Mouse (Mus musculus) fibroblast of lung, adult 2 months (primary cell): Measurements from ENCODE around the gene Cobl.
A peak's percentile ranks its signal among the peaks of the same experiment; 100 is the strongest.

ENCODE experiments used
- DNase-seq: peaks from one replicate; pipeline ENCODE4 v3.0.0-alpha.2; 2011; ENCODE audit warnings: low read depth

The Cobl gene

DNA sequence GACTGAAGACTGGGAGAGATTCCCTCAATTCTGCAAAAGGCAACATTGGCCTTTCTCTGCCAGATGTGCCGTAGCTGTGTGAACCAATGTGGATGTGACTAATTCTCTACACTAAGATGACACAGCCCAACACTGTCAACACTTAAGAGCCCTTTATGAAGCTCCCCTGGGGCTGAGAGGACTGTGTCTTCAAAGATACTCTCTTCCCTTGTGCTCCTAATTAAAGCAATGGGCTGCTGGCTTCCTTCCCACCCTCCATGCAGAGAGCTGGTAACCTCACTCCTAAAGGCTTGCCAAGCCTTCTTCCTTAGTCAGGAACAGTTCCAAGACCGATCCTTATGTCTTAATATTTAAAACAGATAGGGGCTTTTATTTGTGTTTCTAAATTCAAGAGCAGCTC lies 79.9 kb downstream of the Cobl start:
- no peak for DNase-seq

DNA sequence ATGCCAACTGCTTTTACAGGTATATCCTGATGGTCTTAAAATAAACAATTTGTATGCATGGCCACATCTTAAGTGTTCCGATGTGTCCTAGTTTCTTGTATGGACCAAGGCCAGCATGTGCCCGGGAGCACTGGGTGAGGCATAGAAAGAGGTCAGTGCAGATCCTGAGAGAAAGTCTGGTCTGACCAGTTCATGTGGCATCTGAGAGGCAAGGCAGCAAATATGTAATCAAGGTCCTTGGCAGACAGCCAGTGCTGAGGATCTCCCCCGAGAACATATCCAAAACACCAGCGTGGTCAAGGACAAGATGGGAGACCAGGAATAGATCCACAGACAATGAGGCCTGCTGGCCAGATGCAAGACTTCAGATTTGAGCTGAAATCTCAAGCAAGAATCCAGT lies 81.8 kb downstream of the Cobl start:
- DNase-seq = no peak

DNA sequence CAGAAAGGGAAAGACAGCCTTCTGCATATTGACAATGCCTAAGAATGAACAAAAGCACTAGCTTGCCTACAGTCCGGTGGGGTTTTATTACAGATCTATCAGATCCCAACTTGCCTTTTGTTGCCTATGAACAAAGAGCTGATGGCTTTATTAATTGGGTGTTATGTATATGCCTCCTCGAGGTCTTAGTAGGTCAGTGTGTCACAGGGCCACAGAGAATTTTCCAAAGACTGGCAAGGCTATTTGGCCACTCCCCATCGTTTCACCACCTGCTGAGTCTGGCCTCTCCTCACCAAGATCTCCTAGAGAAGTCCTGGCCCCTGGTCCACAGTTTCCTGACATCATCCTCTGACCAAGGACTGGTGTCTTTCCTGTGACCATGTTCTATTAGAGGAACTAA lies 83.7 kb downstream of the Cobl start:
- DNase-seq = no peak

DNA sequence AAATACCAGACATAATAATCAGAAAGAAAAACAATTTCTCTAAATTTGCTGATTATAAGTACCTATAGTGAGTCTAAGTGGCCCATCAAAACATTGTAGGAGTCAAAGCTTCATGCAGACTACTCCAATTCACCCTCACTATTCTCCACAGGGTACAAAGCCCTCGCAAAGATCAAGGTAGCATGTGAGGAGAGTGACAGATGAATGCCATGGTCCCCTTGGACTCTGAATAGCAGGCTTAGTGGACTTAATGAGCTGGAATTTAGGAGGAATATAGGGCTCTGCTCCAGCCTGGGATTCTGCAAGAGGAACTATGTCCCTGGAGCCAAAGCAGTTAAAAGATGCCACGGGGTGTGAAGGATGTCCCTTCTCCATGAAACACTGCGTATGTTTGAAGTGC lies 88.1 kb downstream of the Cobl start:
- DNase-seq = no peak

DNA sequence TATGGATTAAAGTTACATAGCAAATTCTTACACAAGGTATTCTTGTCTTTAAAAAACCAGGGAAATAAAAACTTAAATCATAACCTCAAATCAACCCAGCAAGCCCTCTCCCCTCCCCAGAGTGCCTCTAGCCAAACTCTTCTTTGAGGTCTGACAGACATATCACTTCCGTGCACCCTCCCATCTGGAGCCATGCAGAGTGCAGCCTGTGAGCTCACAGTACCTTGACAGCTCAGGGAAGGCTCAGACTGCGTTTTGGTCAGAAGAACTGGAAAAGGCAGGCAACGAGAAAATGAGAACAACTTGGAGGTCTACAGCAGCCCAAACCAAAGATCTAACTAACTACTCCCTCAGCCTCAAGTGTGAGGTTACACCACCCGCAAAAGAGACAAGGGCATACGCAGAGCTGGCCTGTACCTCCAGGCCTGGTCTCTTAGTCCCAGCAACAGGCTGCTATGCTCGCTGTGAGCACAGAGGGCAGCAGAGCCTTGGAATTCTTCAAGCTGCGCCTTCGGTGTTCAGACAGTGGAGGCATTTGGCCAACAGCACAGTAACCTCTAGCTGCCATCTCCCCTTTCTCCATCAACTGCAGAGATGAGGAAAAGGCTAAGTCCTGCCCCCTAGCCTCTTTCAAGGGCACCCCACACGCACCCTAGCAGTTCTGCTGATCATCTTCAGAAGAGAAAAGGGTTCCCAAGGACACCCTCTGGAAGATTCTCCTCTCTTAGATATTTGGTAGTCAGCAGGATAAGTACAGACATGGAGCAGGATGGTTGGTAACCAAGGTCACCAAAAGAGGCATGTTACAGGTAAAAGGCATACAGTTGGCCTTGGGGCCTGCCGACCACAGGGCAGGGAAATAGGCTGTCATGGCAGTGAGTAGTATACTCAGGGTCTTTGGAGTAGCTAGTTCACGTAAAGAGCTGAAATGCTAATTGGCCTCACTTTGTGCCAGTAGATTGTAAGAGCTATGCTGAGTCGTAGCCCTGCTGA lies 91.4 kb downstream of the Cobl start:
- DNase-seq = no peak

DNA sequence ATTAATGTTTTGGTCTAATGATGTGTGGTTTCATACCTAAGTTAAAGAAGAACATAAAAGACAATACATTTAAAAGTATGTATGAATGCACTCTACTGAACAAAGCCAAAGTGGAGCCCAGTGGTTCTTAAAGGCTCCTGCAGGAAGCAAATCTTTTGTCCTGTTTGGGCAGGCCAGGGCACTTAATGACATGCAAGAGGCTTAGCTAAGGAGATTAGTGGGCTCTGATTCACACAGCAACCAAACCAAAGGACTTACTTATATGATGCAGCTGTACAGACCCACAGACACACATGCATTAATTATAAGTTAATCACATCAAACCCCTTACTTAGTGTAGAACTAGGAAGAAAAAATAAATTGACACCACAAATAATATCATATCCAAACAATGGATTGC lies 93.8 kb downstream of the Cobl start:
- DNase-seq = no peak

DNA sequence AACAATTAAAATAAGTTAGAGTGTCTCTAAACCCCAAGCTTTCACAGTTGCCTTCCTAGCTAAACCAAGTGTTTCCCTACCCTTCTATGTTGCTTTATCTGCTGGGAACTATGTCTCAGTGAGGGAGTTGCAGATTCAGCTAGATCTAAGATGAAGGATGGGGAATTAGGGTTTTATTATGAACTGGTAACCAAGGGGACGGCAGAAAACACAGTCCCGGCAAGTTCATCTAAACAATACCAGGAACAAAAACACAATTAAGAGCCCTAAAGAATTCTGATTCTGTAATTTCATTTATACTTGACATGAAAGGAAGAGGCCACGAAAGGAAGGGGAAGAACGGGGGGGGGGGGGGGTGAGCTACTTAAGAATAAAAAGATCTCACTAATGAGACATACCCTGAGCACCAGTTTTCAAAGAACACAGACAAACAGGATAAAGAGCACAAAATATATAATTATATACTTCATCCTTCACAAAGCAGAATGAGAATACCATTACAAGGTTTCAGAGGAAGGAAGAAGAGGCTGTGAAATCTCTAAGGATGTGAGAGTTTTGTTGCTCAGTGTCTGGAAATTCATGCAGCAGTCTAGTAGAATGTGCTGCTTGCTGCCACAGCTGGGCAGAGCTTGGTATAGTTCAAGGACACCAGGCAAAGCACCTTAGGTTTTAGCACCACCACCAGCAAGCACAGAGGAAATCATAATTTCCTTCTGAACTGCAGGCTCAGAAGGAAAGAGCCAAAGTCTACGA lies 97.2 kb downstream of the Cobl start:
- no peak for DNase-seq

DNA sequence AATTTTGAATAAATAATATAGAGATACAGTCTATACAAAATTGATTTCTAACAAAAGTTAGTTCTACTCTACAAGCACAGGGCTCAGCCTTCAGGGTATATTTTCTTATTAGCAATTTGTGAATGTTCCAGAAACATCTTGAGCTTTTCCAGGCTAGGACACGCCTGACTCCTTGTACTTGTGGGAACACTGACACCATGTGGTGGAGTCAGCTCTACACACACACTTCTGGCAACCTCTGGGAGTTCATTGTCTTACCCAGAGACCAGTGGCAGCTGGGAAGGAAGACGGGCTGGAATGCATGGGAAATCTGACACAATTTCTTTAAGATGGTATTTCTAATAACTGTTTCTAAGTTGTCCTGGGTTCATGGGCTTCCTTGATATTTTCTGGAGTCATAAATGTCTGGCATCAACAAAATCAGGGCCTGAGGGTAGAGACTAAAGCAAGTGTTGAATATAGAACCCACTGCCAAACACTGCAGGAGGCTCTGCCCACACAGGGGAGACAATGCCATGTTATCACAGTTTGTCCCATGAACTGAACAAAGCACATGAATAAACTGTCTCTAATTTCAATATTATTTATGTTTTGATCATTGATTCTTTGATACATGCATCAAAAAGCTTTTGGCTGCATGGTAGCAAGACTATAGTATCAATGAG lies 105.3 kb downstream of the Cobl start:
- DNase-seq = peak; percentile 64

DNA sequence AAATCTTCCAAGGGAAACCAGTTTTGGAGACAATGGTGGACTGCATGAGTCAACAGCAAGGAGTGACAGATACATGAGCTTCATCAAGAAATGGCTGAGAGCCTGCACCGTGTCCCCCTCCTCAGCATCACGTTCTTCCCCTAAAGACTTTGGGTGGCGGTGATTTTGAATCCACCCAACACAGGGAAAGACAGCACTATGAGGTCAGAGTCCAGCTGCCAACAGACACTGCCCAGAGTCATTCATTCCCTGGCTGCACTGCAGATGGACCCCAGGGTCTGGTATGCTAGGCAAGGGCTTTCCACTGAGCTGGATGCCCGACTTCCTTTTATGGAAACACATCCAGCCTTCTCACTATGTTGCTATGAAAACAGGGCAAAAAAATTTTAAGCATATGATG lies 106.2 kb downstream of the Cobl start:
- no peak for DNase-seq

DNA sequence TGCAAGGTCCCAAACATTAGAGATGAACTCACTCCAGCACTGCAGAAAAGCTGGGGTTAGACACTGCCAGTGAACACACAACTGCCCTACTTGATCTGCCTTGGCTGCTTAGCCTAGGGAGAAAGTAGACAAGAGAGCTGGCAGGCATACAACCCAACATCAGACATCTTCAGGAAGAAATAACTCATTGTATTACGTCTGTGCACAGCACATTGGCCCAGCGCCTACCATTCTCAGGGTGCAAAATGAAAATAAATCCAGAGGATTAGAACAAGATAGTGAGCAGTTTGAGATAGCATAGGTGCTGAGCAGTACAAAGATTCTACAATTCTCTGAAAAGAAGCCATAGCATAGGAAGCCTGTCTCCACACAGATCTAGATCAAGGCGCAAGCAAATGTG lies 109.1 kb downstream of the Cobl start:
- no peak for DNase-seq

DNA sequence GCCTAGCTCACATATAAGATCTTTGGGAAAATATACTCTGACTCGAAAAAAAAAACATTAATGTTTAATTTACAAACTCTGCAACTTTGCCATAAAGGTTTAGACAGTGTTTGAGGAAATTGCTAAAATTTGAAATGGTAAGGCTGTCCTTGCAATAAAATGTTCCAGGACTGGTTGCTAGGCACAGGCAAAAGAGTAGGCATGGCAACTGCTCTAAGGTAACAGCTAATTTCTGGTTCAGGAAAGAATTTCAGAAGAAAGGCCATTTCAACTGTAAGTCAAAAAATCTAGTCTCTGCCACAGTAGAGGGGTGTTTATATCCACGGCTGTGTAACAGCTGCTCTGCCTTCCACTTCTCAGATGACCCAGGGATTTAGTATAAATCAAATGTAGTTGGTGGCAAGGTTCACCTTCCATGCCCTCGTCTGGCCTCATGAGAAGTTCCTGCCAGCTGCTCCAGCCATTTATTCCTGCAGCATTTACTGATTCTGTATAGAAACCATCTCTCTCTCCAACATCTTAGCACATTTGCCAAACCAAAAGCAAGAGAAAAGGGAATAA lies 113.7 kb downstream of the Cobl start:
- no peak for DNase-seq

DNA sequence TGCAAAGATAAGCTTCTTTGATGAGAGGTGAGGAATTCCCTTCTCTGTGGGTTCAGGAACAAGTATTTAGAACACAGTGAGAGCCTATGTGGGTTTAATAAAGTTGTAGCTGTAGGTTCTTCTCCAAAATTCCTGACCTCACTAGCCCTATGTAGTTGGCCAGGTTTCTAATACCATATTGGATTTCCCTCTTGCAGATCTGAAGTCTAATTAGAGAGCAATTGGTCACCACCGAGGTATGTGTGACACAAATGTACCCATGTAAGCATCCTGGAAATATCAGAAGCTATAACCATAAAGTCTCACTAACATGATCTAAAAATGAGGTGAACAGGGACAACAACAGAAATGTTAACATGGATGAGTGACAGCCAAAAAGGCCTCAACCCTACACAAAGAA lies 114.7 kb downstream of the Cobl start:
- DNase-seq = no peak

DNA sequence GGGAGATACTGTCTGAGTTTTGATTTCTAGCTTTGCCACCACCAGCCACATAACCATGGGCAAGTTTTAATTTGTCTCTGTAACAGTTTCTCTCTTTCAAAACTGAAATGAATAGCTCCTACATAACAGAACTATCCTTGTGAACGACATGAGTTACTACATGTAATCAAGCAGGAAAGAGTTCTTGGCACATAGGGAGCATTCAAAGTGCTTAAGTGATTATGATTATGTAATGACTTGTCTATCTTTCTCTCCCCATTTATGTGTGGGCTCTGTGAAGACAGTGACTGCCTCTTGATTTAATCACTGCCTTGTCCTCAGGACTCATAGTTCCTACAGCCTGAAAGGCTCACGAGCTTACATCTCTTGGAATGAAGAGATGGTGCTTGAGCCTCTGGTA lies 118.3 kb downstream of the Cobl start:
- DNase-seq = no peak

DNA sequence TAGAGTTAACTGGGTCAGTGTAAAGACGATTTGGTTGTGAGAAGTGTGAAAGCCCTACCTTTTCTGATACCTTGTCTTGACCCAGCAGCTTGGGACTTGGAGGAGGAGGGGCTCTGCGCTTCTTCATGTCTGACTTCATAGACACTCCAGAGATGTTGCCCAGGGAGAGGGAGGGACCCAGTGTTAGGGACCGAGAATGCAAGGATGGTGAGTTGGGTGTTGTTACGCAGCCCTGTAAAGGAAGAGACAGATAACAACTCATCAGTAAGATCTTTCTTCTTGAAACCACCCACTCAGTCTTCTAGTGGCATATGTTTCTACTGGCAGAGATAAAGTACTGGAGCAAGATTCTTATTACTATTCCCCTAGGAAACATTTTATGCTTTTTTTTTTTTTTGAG lies 121.1 kb downstream of the Cobl start:
- DNase-seq = no peak

DNA sequence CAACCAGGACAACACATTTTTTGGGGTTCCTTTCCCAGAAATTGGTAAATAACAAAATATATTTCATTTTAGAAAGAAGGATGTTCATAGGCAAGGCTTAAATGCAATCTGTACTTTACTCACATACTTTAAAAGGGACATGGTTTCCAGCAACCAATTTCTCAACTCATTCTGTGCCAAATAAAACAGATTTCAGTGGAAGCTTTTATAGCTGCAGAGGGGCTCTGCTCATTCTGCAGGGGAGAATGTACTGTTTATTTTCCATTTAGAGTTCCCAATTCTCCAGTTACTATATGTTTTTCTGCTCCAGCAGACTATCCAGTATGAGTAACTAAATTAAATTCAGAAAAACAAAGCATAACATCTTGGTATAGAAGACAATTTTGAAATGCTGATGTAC lies 124.1 kb downstream of the Cobl start:
- DNase-seq = no peak

DNA sequence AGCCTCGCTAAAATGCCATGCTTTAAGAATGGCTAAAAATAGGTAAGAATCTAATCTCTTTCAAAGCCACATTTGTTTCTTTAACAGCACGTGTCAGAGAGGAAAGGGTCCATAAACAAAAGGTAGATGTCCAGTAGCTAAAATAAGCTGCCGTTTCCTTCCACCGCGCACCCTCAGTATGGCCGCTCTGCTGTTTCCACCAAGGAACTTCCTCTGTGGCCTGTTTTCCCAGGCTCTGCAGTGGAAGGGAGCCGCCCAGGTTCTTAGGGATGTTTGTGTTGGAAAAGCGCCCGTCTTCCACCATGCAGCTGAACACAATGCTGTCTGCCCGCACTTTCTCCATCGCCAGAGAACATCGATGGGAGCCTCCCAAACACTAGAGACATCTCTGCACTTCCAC lies 128.6 kb downstream of the Cobl start:
- no peak for DNase-seq

DNA sequence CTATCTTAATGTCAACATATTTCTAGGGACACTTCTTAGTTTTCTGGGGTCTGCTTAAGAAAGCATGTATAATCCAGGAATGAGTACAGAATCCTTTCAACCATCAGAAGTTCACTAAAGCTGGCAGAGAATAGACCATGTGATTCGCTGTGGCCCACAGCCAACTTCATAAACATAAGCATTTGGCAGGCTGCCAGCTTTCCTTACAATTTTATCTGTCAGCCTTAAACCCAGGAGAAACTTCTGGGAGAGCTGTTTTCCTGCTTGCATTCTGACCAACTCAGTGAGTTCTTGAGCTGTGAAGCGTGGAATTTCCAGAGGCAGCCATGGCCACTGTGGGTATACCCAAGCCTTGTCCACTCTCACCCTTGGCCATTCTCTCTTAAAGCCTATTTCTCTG lies 132.8 kb downstream of the Cobl start:
- DNase-seq = no peak

DNA sequence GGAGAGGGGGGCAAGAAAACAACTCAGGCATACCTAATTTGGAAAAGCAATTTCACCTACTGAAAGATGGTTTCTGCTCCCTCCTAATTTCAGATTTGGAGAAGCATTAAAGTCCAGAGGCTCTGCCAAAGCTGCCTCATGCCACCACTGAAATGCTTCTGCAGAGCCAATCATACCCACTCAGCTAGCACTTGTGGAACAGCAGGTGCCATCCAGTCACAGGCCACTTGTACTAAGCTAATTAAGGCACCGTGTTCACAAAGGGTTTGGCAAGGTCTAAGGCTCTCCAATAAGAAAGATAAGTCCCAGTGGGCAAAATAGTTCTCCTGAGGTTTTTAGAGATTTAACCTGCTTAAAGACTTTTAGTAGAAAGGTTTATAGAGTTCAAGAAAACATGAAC lies 143.3 kb downstream of the Cobl start:
- DNase-seq = no peak

DNA sequence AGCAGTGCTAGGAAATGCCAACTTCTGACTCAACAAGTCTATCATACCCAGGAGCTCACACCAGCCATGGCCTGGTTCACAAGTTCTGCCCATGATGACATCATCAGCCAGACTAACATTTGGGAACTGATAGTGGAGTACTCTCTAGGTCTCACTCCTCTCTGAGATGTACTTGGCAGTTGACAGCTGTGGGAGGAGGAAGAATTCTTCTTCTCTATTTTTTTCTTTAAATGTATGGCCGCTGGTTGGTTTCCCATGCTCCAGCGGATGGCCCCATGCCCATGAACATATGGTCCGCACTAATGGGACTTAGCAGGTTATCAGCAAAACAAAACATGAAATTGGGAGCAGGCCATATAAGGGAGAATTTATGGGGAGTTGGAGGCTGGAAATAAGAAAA lies 145.4 kb downstream of the Cobl start:
- no peak for DNase-seq

DNA sequence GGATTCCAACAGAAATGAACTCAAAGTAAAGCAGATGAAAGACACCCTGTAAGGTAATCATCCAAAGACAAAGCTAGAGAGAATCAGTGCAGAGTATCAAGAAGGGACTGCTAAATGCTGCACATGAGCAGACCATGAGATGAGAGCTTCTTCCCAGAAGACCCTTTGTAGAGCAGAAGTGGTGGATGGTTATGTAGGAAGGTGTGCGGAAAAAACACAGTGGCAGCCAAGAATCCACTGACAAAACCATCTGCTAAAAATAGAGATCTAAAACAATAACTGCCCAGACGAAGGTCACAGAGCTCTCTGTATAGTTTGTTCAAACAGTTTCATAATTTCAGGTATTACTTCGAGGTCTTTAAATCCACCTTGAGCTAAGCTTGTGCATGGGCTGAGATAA lies 149.1 kb downstream of the Cobl start:
- DNase-seq = no peak

DNA sequence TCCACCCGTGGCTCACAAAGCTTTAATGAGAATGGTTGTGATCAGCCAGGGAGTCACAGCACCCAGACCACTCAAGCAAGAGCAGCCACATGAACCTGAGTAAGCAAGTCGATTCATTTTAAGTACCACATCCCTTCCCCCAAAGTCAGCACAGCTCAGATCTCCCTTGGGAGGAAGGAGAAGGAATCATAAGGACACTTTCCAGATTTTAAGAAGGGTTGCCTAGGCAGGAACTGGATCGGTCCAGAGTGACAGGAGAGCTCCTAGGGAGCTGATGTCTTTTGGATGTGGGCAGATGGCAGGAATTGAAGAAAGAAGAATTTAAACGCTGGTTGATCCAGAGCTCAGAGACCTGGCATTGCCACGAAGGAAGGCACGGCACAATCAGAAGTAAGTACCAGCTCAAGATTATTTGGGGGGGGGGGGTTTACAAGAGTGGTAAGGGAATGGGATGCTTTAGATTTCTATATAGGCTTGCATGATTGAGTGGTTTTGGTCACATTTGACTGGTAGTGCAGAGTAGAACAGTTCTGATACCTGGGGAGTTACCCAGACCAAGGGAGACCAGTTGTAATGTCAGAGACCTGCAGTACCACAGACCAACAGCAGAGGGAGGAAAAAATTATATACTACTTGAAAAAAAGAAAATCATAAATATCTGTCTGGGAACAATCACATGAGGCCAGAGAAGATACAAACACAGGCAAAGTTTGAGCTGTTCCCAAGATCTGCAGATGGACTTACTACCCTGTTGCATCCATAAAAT lies 150.3 kb downstream of the Cobl start:
- DNase-seq = no peak

DNA sequence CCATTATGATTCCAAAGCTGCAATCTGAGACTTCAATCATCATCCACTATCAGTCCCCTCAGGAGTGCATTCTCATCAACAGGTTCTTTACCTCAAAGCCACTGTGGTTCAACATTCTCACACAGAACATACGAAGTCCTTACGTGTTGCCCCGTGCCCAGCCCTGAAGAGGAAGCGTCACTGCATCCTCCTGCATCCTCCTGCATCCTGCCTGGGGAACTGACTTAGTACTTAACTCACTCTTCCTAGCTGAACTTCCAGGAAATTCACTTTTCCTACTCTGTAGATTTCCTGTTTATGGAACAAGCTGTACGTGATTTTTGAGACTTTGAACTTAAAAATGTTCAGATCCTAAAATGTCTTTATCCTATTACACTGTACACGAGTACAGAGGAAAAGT lies 153.3 kb downstream of the Cobl start:
- DNase-seq = no peak
